Mouse (Mus musculus): ENCODE results near the gene Banf2.

The Banf2 gene

DNA sequence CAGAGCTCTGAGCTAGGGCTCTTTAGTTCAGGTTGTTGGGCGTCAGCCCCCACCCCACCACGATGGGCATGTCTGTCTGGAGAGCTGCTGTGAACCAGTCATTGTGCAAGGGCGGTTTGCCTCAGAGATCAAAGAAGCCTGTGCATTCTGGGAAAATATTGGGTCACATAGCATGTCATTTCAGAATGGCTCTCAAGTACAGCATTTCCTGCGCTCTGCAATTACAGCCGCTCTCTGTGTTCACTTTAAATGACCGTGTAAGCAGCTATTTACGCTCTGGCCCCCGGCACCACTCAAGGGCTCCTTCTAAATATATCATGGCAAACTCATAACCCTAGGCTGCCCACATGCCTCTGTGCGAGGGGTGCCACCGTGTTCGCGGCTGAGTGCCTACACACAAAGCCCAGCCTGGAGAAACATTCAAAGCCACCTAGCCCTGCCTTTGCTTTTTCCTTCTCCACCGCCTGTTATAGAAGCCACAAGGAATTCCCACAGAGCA, 68.7 kb downstream of the Banf2 start:
- peak; percentile 22 for DNase-seq (ENCODE audit: low read depth, low spot score)

DNA sequence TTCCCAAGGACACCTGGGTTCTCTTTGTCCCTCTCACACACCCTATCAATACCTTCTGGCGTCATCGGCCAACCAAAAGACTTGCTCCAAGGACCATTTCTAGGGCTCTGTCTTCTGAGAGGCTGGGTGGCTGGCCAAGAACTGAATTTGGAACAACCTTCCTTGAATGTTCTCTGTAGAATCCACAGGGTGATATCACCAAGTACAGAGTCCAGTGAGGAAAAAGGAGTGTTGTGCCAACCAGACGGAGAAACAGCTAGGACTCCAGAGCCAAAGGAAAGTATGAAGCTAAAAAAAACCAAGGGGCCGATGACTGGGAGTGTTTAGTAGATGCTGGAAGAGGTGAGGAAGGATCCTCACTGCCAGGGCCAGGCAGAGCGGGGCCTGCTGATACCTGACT, 74.5 kb downstream of the Banf2 start:
- no peak for DNase-seq (ENCODE audit: low read depth, low spot score)

DNA sequence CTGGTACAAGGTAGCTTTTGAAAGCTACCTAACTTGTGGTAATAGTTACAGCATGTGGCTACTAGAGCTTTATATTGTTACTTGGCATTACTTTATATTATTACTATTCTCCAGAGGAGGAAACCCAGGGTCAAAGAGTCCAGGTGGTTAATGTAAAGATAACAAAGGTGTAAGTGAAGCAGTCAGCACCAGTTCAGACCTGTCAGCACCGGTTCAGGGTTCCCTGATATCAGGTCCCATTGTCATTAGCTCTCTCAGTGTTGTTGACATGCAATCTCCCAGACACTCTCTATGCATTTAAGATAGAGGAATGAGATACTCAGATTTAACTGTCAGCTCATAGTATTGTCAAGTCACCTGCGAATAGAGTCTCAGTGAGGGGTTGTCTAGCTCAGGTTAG, 75.0 kb downstream of the Banf2 start:
- DNase-seq (ENCODE audit: low read depth, low spot score), result no peak

DNA sequence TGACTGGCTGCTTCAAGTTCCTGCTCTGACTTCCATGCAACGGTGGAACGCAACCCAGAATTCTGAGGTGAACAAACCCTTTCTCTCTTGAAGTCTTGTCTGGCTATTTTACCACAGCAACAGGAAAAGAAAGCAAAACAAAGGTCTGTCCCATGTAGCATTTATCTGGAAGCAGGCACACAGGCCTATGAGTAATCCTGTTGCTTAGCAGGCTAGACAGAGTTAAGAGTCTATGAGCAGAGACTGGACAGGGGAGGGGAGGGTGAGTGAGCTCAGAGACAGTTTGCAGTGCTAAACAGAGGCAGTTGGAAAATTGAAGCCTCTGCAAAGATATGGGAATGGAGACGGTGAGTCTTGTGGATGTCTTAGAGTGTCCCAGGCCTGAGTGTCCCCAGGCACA, 75.5 kb downstream of the Banf2 start:
- DNase-seq (ENCODE audit: low read depth, low spot score), result no peak

DNA sequence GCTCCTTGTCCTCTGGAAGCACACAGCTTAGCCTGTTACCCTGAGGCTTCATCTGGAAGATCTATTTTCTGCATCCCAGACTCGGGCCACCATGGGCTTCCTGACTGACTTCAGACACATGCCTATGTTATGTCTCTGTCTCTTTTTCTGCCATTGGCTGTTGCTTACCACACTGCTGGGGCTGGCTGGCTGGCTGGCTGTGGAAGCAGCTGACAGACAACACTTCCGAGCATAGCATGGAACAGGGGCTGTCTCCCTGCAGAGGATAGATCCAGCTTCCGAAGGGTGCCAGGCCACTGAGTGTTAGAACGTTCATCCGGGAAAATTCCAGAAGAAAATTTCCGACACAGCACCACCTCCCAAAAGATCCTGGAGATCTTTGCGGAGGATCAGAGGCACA, 79.1 kb downstream of the Banf2 start:
- DNase-seq (ENCODE audit: low read depth, low spot score), result no peak

DNA sequence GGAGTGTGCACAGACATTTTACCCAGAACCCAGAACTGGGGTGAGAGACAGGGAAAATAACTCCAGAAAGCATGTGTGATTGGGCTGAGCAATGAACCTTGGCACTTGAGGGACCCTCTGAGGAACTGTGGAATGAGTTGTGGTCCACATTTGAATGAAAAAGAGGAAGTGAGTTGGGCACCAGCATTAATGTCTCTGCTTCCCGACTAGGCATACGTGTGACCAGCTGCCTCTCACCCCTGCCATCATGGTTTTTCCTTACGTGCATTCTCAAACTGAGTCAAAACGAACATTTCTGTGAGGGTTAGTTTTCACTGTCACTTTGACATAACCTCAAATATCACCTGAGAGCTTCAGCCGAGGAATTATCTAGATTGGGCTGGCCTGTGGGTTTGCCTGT, 79.8 kb downstream of the Banf2 start:
- no peak for DNase-seq (ENCODE audit: low read depth, low spot score)

DNA sequence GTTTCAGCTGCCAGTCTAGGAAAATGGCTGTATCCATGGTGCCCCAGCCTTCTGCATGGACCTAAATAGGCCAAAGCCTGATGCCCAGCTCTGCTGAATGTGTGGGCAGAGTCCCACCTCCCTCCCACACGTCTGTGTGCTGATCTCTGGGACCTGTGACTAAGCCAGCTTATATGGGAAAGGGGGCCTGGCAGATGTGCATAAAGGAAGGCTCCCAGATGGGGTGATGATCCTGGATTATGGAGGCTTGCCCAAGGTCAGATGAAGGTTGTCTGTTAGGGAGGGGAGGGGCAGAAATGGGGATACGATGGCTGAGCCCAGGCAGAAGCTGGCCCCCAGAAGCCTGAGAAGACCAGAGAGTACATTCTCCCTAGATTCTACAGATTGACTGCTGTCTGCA, 85.2 kb downstream of the Banf2 start:
- no peak for DNase-seq (ENCODE audit: low read depth, low spot score)

DNA sequence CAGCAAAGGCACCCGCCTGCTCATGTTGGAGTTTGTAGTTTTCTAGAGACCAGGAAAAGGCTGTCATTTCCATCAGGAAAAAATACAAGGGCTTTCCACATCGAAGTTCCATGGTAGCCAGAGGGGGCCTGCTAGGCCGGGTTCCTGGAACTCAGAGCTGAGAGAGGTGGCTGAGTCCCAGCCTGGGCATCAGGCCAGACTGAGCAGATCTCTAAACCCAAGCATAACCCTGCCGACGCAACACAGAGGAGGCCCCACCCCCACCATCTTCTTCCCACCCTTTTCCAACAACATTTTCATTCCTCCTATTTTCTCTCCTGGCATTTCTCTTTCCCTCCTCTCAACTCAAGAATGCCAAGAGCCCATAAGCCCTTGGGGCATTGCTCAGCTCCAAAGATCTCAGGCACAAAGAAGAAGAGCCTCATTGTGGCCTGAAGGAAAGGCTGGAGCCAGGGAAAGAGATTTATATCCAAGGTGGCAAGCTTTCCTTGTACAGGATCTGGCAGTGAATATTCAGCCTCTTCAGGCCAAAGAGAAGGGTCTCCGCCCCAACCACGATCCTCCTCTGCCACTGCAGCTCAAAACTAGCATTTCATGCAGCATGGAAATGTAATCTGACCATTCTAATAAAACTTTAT, 87.4 kb downstream of the Banf2 start:
- no peak for DNase-seq (ENCODE audit: low read depth, low spot score)

DNA sequence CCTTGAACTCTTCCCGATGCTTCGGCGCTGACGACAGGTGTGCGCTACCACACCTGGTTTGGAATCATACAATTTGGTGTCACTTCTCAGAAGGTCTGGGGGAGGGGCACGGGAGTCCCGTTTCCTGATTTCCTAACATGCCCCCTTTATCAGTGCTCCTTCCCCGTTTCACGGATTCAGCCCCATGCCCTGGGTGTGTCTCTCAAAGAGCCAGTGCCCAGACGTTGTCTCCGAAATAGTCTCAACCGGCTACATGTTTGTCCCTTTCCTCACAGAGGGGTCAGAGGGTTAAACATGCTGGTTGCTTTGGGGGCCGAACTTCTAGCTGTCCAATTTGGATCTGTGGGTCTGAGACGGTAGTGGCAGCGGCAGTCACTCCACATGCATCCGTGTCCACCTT, 89.2 kb downstream of the Banf2 start:
- DNase-seq (ENCODE audit: low read depth, low spot score), result no peak
